Mouse (Mus musculus): ENCODE results near the gene Hdac4.

GRCm38 (mm10) chr1:92004122-92004521, 191.4 kb downstream of the Hdac4 start:
- TF ChIP-seq POLR2A (IDR thresholded peaks at IDR 0.05; ENCODE audit: borderline replicate concordance, control insufficient read depth, low read depth, low read length) (no peak), CTCF (IDR thresholded peaks at IDR 0.05; ENCODE audit: control insufficient read depth, insufficient read depth, low read length) (no peak)

Measured in bone marrow, adult 2 months (tissue).